Mouse (Mus musculus): ENCODE data around the gene Tex30.

DNA sequence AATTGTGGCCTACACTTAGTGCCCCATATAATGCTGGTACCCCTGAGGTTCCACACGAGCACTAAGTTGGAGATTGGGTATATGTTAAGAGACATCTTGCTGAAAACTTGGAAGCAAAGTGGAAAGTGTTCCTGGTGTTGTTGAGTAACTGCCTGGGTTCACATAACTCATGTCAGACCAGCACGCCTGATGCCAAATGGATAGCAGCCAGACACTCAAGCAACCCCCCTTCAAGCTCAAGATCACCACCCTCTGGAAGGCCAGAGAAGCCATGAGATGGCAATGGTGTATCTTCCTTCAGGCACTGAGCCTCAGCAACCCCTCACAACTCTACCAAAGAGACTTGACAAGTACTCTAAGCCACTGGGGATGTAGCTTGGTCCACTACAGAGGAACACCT lies 55.7 kb downstream of the Tex30 start:
- TF ChIP-seq CTCF (IDR thresholded peaks at IDR 0.05; ENCODE audit: borderline replicate concordance, control insufficient read depth, extremely low read depth, insufficient read depth, low read length, poor library complexity) (no peak), POLR2A (IDR thresholded peaks at IDR 0.05; ENCODE audit: control insufficient read depth, extremely low read depth, insufficient read depth, low read length, poor library complexity) (no peak)
